Mouse (Mus musculus) heart, adult 2 months (tissue): Measurements from ENCODE around the gene Mink1.

Source experiments
- CTCF ChIP-seq: fragments of 200-600 bp; IDR thresholded peaks from 2 replicates; pipeline ENCODE4 v1.8.1; 2022; ENCODE audit warnings: antibody characterized with exemption, mild to moderate bottlenecking, moderate library complexity
- POLR2A ChIP-seq: fragments of 200-500 bp; IDR thresholded peaks from 2 replicates; pipeline ENCODE4 v1.6.1; 2011; ENCODE audit warnings: mild to moderate bottlenecking, low read depth, low read length, control low read depth; ENCODE audit not compliant: insufficient read depth

DNA sequence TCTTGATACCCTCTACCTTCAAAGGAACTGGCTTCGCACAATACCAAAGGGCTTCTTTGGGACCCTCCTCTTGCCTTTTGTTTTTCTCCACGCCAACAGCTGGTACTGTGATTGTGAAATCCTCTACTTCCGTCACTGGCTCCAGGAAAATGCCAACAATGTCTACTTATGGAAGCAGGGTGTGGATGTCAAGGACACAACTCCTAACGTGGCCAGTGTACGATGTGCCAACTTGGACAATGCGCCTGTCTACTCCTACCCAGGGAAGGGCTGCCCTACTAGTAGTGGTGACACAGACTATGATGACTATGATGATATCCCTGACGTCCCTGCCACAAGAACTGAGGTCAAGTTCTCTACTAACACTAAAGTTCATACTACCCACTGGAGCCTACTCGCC lies 77.3 kb downstream of the Mink1 start:
- no peak for TF ChIP-seq POLR2A
- TF ChIP-seq CTCF = no peak
